Mouse (Mus musculus) liver, adult 2 months (tissue): ENCODE data around the gene Acta2. TPM values are rescaled to one million over a fixed set of nuclear protein-coding genes. Genes with fewer than 3 reads are reported as not detected.
"Not testable (repeated sequence)": the region's sequence is repeated elsewhere in the genome, so short reads cannot be mapped to it uniquely, and the experiment has no call there.

ENCODE experiments used
- DNase-seq: peaks from one replicate; pipeline ENCODE4 v3.0.0-alpha.2; 2011; ENCODE audit warnings: low read depth, low spot score; ENCODE audit errors: extremely low read depth
- H3K27ac ChIP-seq: fragments of 200-500 bp; replicated peaks from 2 replicates; pipeline ENCODE4 v1.5.1; 2012; ENCODE audit warnings: low read depth, mild to moderate bottlenecking, control low read depth, inconsistent platforms, low read length; ENCODE audit not compliant: insufficient read depth
- H3K27me3 ChIP-seq: fragments of 200-500 bp; 2 replicates; pipeline ENCODE4 v1.6.1; 2012; ENCODE audit warnings: mild to moderate bottlenecking, moderate library complexity, low read length, inconsistent platforms; ENCODE audit not compliant: control insufficient read depth, insufficient read depth
- H3K36me3 ChIP-seq: fragments of 200-500 bp; 2 replicates; pipeline ENCODE4 v1.6.1; 2012; ENCODE audit warnings: low read length, inconsistent platforms; ENCODE audit not compliant: control insufficient read depth, insufficient read depth
- H3K4me1 ChIP-seq: fragments of 200-500 bp; 2 replicates; pipeline ENCODE4 v1.6.1; 2011; ENCODE audit warnings: low read length; ENCODE audit not compliant: control insufficient read depth, insufficient read depth
- H3K4me3 ChIP-seq: fragments of 200-500 bp; 2 replicates; pipeline ENCODE4 v1.5.1; 2011; ENCODE audit warnings: low read depth, mild to moderate bottlenecking, control low read depth, low read length, moderate library complexity; ENCODE audit not compliant: insufficient read depth
- H3K79me2 ChIP-seq: fragments of 200-500 bp; 2 replicates; pipeline ENCODE4 v1.6.1; 2012; ENCODE audit warnings: inconsistent platforms, mild to moderate bottlenecking, low read length, moderate library complexity; ENCODE audit not compliant: control insufficient read depth, insufficient read depth
- H3K9ac ChIP-seq: fragments of 200-500 bp; 2 replicates; pipeline ENCODE4 v1.6.1; 2012; ENCODE audit warnings: low read depth, mild to moderate bottlenecking, control low read depth, inconsistent platforms, low read length
- CTCF ChIP-seq: fragments of 200-500 bp; IDR thresholded peaks from 2 replicates; pipeline ENCODE4 v1.5.1; 2011; ENCODE audit warnings: low read depth, low read length, control low read depth
- POLR2A ChIP-seq: fragments of 200-500 bp; IDR thresholded peaks from 2 replicates; pipeline ENCODE4 v1.6.1; 2011; ENCODE audit warnings: low read length, control low read depth; ENCODE audit not compliant: insufficient read depth; ENCODE audit errors: extremely low read depth
- WGBS: fragments of 180-500 bp; shearing (Covaris S2); methylation state at CpG from one replicate; pipeline ENCODE4 v1.1.7; 2018; 5-methylcytosine and 5-hydroxymethylcytosine counted together
- polyA plus RNA-seq: library from polyadenylated mRNA; depleted of rRNA; stranded (reverse); fragments of >200 nt; gene quantifications from 2 replicates; pipeline ENCODE4 v1.2.3, GENCODE M21; 2012
- total RNA-seq: library from RNA; depleted of rRNA; stranded (reverse); fragments of >200 nt; gene quantifications from 2 replicates; pipeline ENCODE4 v1.2.3, GENCODE M21; 2014

The Acta2 gene
- total and polyA plus RNA-seq, 2 experiments = 2.0 to 3.6 TPM

- Histone ChIP-seq H3K79me2 (no peaks in the 10 kb centered on the region; the same call in 1 of the 2 replicates), H3K4me3 (no peak overlapping the region), H3K9ac (no peak overlapping the region), H3K36me3 (no peaks in the 10 kb centered on the region), H3K27ac (no peak overlapping the region), H3K4me1 (peaks cover 9% of the 10 kb centered on the region), H3K27me3 (peaks cover 10% of the 10 kb centered on the region)
- DNase-seq = no peak
- 67% methylated on average over 3 of the region's 3 CpGs for WGBS
- no peak for TF ChIP-seq CTCF
- no peak for TF ChIP-seq POLR2A
Measured at GRCm38 (mm10) chr19:34209031-34209430, 46.4 kb downstream of the Acta2 start.

GRCm38 (mm10) chr19:34206760-34207440 lies 48.5 kb downstream of the Acta2 start:
- H3K79me2 ChIP-seq = no peaks in the 10 kb centered on the region; the same call in 1 of the 2 replicates
- no peak overlapping the region for H3K4me3 ChIP-seq
- H3K4me1 ChIP-seq = 0 out of 2 replicates have a peak, but pooled peaks cover 2% of the 10 kb centered on the region
- DNase-seq = no peak
- TF ChIP-seq POLR2A = no peak
- no peak for TF ChIP-seq CTCF
- peaks cover 4% of the 10 kb centered on the region for H3K27me3 ChIP-seq
- no peak overlapping the region for H3K27ac ChIP-seq
- H3K36me3 ChIP-seq = no peaks in the 10 kb centered on the region
- H3K9ac ChIP-seq = no peak overlapping the region
- WGBS = 88% methylated on average over 8 of the region's 8 CpGs

GRCm38 (mm10) chr19:34206128-34206527 lies 49.3 kb downstream of the Acta2 start:
- H3K36me3 ChIP-seq, H3K4me3 ChIP-seq, H3K9ac ChIP-seq, H3K27ac ChIP-seq, H3K27me3 ChIP-seq, DNase-seq, H3K79me2 ChIP-seq, H3K4me1 ChIP-seq: not testable (repeated sequence)
- whole genome bisulfite sequencing = 67% methylated on average over 4 of the region's 4 CpGs

- peaks cover 4% of the 10 kb centered on the region; the same call in 1 of the 2 replicates for H3K27me3 ChIP-seq
- H3K27ac ChIP-seq = no peak overlapping the region
- H3K36me3 ChIP-seq = no peaks in the 10 kb centered on the region
- TF ChIP-seq CTCF (no peak), POLR2A (no peak)
- no peaks in the 10 kb centered on the region; the same call in 1 of the 2 replicates for H3K79me2 ChIP-seq
- WGBS = 93% methylated on average over 2 of the region's 2 CpGs
- DNase-seq = no peak
- 0 out of 2 replicates have a peak, but pooled peaks cover 2% of the 10 kb centered on the region for H3K4me1 ChIP-seq
- H3K4me3 ChIP-seq = no peak overlapping the region
- H3K9ac ChIP-seq = no peak overlapping the region
Measured at GRCm38 (mm10) chr19:34202668-34203067, 52.7 kb downstream of the Acta2 start.

- peak; percentile 23 for DNase-seq
- TF ChIP-seq POLR2A = no peak
- TF ChIP-seq CTCF = no peak
- H3K27ac ChIP-seq = no peak overlapping the region
- no peak overlapping the region for H3K4me3 ChIP-seq
- H3K36me3 ChIP-seq = no peaks in the 10 kb centered on the region
- 52% methylated on average over 2 of the region's 2 CpGs for WGBS
- H3K4me1 ChIP-seq = 0 out of 2 replicates have a peak, but pooled peaks cover 2% of the 10 kb centered on the region
- H3K9ac ChIP-seq = no peak overlapping the region
- no peaks in the 10 kb centered on the region for H3K79me2 ChIP-seq
- peaks cover under 1% of the 10 kb centered on the region; the same call in 1 of the 2 replicates for H3K27me3 ChIP-seq
Measured at GRCm38 (mm10) chr19:34199488-34199887, 55.9 kb downstream of the Acta2 start.

GRCm38 (mm10) chr19:34198901-34199300 lies 56.5 kb downstream of the Acta2 start:
- DNase-seq = no peak
- Histone ChIP-seq H3K27me3 (no peaks in the 10 kb centered on the region; the same call in 1 of the 2 replicates), H3K4me3 (no peak overlapping the region), H3K9ac (no peak overlapping the region), H3K4me1 (0 out of 2 replicates have a peak, but pooled peaks cover 2% of the 10 kb centered on the region), H3K36me3 (no peaks in the 10 kb centered on the region), H3K79me2 (no peaks in the 10 kb centered on the region), H3K27ac (no peak overlapping the region)
- TF ChIP-seq POLR2A = no peak
- TF ChIP-seq CTCF = no peak
- WGBS = 87% methylated on average over 4 of the region's 4 CpGs
